Mouse (Mus musculus) embryonic facial prominence, embryonic 15.5 days (tissue): ENCODE results near the gene Thap3. TPM values are rescaled to one million over a fixed set of nuclear protein-coding genes. Genes with fewer than 3 reads are reported as not detected.
"Not testable (repeated sequence)": the region's sequence is repeated elsewhere in the genome, so short reads cannot be mapped to it uniquely, and the experiment has no call there.

Experiments
- ATAC-seq: fragments of 200-750 bp; cut with Nextera tagmentation; 2 replicates; pipeline ENCODE4 v1.8.0; 2017; ENCODE audit warnings: low read depth, moderate TSS enrichment; ENCODE audit not compliant: insufficient number of reproducible peaks, low FRiP score, low TSS enrichment
- H3K27ac ChIP-seq: fragments of 300-500 bp; sonication (generic); replicated peaks from 2 replicates; pipeline ENCODE4 v1.5.1; 2015; ENCODE audit warnings: mild to moderate bottlenecking, inconsistent platforms
- H3K27me3 ChIP-seq: fragments of 300-500 bp; sonication (generic); 2 replicates; pipeline ENCODE4 v1.6.1; 2015; ENCODE audit warnings: inconsistent platforms
- H3K36me3 ChIP-seq: fragments of 300-500 bp; sonication (generic); 2 replicates; pipeline ENCODE4 v1.6.1; 2015; ENCODE audit warnings: mild to moderate bottlenecking, inconsistent platforms
- H3K4me1 ChIP-seq: fragments of 300-500 bp; sonication (generic); 2 replicates; pipeline ENCODE4 v1.6.1; 2015; ENCODE audit warnings: inconsistent platforms
- H3K4me2 ChIP-seq: fragments of 300-500 bp; sonication (generic); replicated peaks from 2 replicates; pipeline ENCODE4 v1.6.1; 2015; ENCODE audit warnings: mild to moderate bottlenecking, inconsistent platforms
- H3K4me3 ChIP-seq: fragments of 300-500 bp; sonication (generic); replicated peaks from 2 replicates; pipeline ENCODE4 v1.5.1; 2015; ENCODE audit warnings: mild to moderate bottlenecking, inconsistent platforms
- H3K9ac ChIP-seq: fragments of 300-500 bp; sonication (generic); 2 replicates; pipeline ENCODE4 v1.6.1; 2015; ENCODE audit warnings: inconsistent platforms
- H3K9me3 ChIP-seq: fragments of 300-500 bp; sonication (generic); replicated peaks from 2 replicates; pipeline ENCODE4 v1.6.1; 2016; ENCODE audit warnings: inconsistent platforms
- WGBS: fragments of 180-500 bp; shearing (Covaris S2); methylation state at CpG from one replicate; pipeline ENCODE4 v1.1.7; 2015; 5-methylcytosine and 5-hydroxymethylcytosine counted together
- polyA plus RNA-seq: library from polyadenylated mRNA; unstranded; fragments of >200 nt; fragmentation: Nextera tagmentation; extraction: Ambion mirVana; gene quantifications from 2 replicates; pipeline ENCODE4 v1.2.1, GENCODE M21; 2015

Gene Thap3
- 53.8 and 60.4 TPM in 2 replicates for polyA plus RNA-seq

GRCm38 (mm10) chr4:151988342-151989109 lies at the start of gene Thap3:
Gene Thap3 (minus strand): TSS chr4:151988997.
- Histone ChIP-seq H3K4me2 (peak within 1 kb of the TSS; percentile 81), H3K4me3 (peak within 1 kb of the TSS; percentile 65), H3K27ac (peak within 1 kb of the TSS; percentile 88), H3K9ac (peak within 1 kb of the TSS; percentile 91), H3K36me3 (peaks cover 44% of the 10 kb centered on the region), H3K27me3 (no peaks in the 10 kb centered on the region), H3K9me3 (no peaks in the 10 kb centered on the region), H3K4me1 (peaks cover 48% of the 10 kb centered on the region)
- WGBS, result under 1% methylated on average over 54 of the region's 54 CpGs
- ATAC-seq, result peak; percentile 77

GRCm38 (mm10) chr4:152038225-152038984 lies 49.6 kb upstream of the Thap3 start, which contains the start of gene Tas1r1:
Gene Tas1r1 (minus strand): TSS chr4:152038568.
- Histone ChIP-seq H3K36me3 (peaks cover 26% of the 10 kb centered on the region), H3K4me3 (peak within 1 kb of the TSS; percentile 99), H3K9me3 (no peaks in the 10 kb centered on the region), H3K27me3 (no peaks in the 10 kb centered on the region; the same call in 1 of the 2 replicates), H3K4me1 (peaks cover 16% of the 10 kb centered on the region), H3K4me2 (peak within 1 kb of the TSS; percentile 78), H3K9ac (peak within 1 kb of the TSS; percentile 93), H3K27ac (peak within 1 kb of the TSS; percentile 41; the same call in 1 of the 2 replicates)
- WGBS, result 34% methylated on average over 10 of the region's 10 CpGs
- peak; percentile 52; the same call in 1 of the 2 replicates for ATAC-seq

GRCm38 (mm10) chr4:152036464-152036863 lies 47.7 kb upstream of the Thap3 start:
- not testable (repeated sequence) for H3K4me2 ChIP-seq, H3K9me3 ChIP-seq, H3K27me3 ChIP-seq, H3K27ac ChIP-seq, H3K9ac ChIP-seq, H3K4me3 ChIP-seq, H3K36me3 ChIP-seq, ATAC-seq
- H3K4me1 ChIP-seq, result peaks cover 16% of the 10 kb centered on the region
- 91% methylated on average over 6 of the region's 6 CpGs for WGBS

GRCm38 (mm10) chr4:152032922-152033321 lies 44.1 kb upstream of the Thap3 start:
- H3K27ac ChIP-seq, result no peak overlapping the region

GRCm38 (mm10) chr4:152029997-152030396 lies 41.2 kb upstream of the Thap3 start:
- Histone ChIP-seq H3K9me3 (no peaks in the 10 kb centered on the region), H3K27me3 (no peaks in the 10 kb centered on the region; the same call in 1 of the 2 replicates), H3K4me3 (no peak overlapping the region), H3K27ac (peak overlapping the region; percentile 2), H3K36me3 (no peaks in the 10 kb centered on the region), H3K9ac (no peak overlapping the region), H3K4me1 (peaks cover 47% of the 10 kb centered on the region), H3K4me2 (peak overlapping the region; percentile 11)
- no peak for ATAC-seq
- 58% methylated on average over 4 of the region's 4 CpGs for WGBS

More at GRCm38 (mm10) chr4:152032922-152033321, 44.1 kb upstream of the Thap3 start:
- Histone ChIP-seq H3K27me3 (no peaks in the 10 kb centered on the region; the same call in 1 of the 2 replicates), H3K4me1 (peaks cover 24% of the 10 kb centered on the region), H3K4me3 (no peak overlapping the region), H3K4me2 (no peak overlapping the region), H3K9me3 (no peaks in the 10 kb centered on the region), H3K36me3 (no peaks in the 10 kb centered on the region), H3K9ac (no peak overlapping the region)
- WGBS, result 83% methylated on average over 13 of the region's 13 CpGs
- ATAC-seq, result no peak

GRCm38 (mm10) chr4:152029087-152029486 lies 40.3 kb upstream of the Thap3 start:
- Histone ChIP-seq H3K27ac (no peak overlapping the region), H3K9ac (no peak overlapping the region), H3K4me2 (no peak overlapping the region), H3K36me3 (peaks cover 8% of the 10 kb centered on the region; the same call in 1 of the 2 replicates), H3K9me3 (no peaks in the 10 kb centered on the region), H3K4me1 (peaks cover 55% of the 10 kb centered on the region), H3K4me3 (no peak overlapping the region), H3K27me3 (no peaks in the 10 kb centered on the region; the same call in 1 of the 2 replicates)
- ATAC-seq, result no peak
- WGBS, result 30% methylated on average over 5 of the region's 5 CpGs

- H3K4me2 ChIP-seq, result peak overlapping the region; percentile 92
- no peaks in the 10 kb centered on the region for H3K27me3 ChIP-seq
- no peak for ATAC-seq
- peaks cover 57% of the 10 kb centered on the region for H3K4me1 ChIP-seq
- no peaks in the 10 kb centered on the region for H3K9me3 ChIP-seq
- WGBS, result 71% methylated on average over 15 of the region's 15 CpGs
- H3K36me3 ChIP-seq, result peaks cover 14% of the 10 kb centered on the region
- H3K27ac ChIP-seq, result no peak overlapping the region
- H3K4me3 ChIP-seq, result peak overlapping the region; percentile 86; the same call in 1 of the 2 replicates
- H3K9ac ChIP-seq, result 0 out of 2 replicates have a peak overlapping the region, but pooled peaks have one; percentile 48
Measured at GRCm38 (mm10) chr4:152028456-152028855, 39.7 kb upstream of the Thap3 start.

- peak within 1 kb of the TSS; percentile 74 for H3K9ac ChIP-seq
- ATAC-seq, result peak; percentile 94
- 0 out of 2 replicates have a peak within 1 kb of the TSS, but pooled peaks have one; percentile 68 for H3K27ac ChIP-seq
- peak within 1 kb of the TSS; percentile 86 for H3K4me3 ChIP-seq
- H3K9me3 ChIP-seq, result no peaks in the 10 kb centered on the region
- peak within 1 kb of the TSS; percentile 92 for H3K4me2 ChIP-seq
- H3K36me3 ChIP-seq, result peaks cover 23% of the 10 kb centered on the region
- under 1% methylated on average over 35 of the region's 35 CpGs for WGBS
- H3K27me3 ChIP-seq, result no peaks in the 10 kb centered on the region
- H3K4me1 ChIP-seq, result peaks cover 61% of the 10 kb centered on the region
Measured at GRCm38 (mm10) chr4:152027524-152027923, 38.7 kb upstream of the Thap3 start, which contains the start of gene Zbtb48. Gene Zbtb48 (minus strand): TSS chr4:152027671.

GRCm38 (mm10) chr4:152026751-152027508 lies 38.1 kb upstream of the Thap3 start:
- Histone ChIP-seq H3K27me3 (no peaks in the 10 kb centered on the region), H3K4me2 (peak overlapping the region; percentile 92), H3K4me1 (peaks cover 61% of the 10 kb centered on the region), H3K9me3 (no peaks in the 10 kb centered on the region), H3K27ac (0 out of 2 replicates have a peak overlapping the region, but pooled peaks have one; percentile 68), H3K9ac (peak overlapping the region; percentile 74), H3K36me3 (peaks cover 29% of the 10 kb centered on the region), H3K4me3 (peak overlapping the region; percentile 86)
- peak; percentile 32 for ATAC-seq
- 2% methylated on average over 33 of the region's 41 CpGs for WGBS

GRCm38 (mm10) chr4:152024525-152024924 lies 35.7 kb upstream of the Thap3 start:
- Histone ChIP-seq H3K27me3 (no peaks in the 10 kb centered on the region), H3K9ac (0 out of 2 replicates have a peak overlapping the region, but pooled peaks have one; percentile 4), H3K4me3 (no peak overlapping the region), H3K36me3 (peaks cover 53% of the 10 kb centered on the region), H3K9me3 (no peaks in the 10 kb centered on the region), H3K4me1 (peaks cover 50% of the 10 kb centered on the region), H3K4me2 (no peak overlapping the region), H3K27ac (no peak overlapping the region)
- no peak for ATAC-seq
- 89% methylated on average over 11 of the region's 11 CpGs for WGBS
